Mouse (Mus musculus) forebrain, embryonic 11.5 days (tissue): ENCODE results near the gene Rab20. TPM values are rescaled to one million over a fixed set of nuclear protein-coding genes. Genes with fewer than 3 reads are reported as not detected.

Experiments
- ATAC-seq: fragments of 200-750 bp; cut with Nextera tagmentation; replicated peaks from 2 replicates; pipeline ENCODE4 v1.8.0; 2017; ENCODE audit warnings: moderate TSS enrichment; ENCODE audit not compliant: low FRiP score
- DNase-seq: peaks from one replicate; pipeline ENCODE4 v3.0.0-alpha.2; 2017; ENCODE audit warnings: low spot score
- H3K27ac ChIP-seq: fragments of 300-500 bp; sonication (generic); 2 replicates; pipeline ENCODE4 v1.5.1; 2014; ENCODE audit warnings: low read depth, low read length
- H3K27me3 ChIP-seq: fragments of 300-500 bp; sonication (generic); 2 replicates; pipeline ENCODE4 v1.6.1; 2014; ENCODE audit warnings: mild to moderate bottlenecking, low read length, mixed read lengths; ENCODE audit not compliant: control insufficient read depth, insufficient read depth
- H3K36me3 ChIP-seq: fragments of 300-500 bp; sonication (generic); 2 replicates; pipeline ENCODE4 v1.6.1; 2014; ENCODE audit warnings: mild to moderate bottlenecking, low read length, moderate library complexity, mixed read lengths; ENCODE audit not compliant: control insufficient read depth, insufficient read depth
- H3K4me1 ChIP-seq: fragments of 300-500 bp; sonication (generic); replicated peaks from 2 replicates; pipeline ENCODE4 v1.6.1; 2014; ENCODE audit warnings: low read length, mixed read lengths; ENCODE audit not compliant: control insufficient read depth, insufficient read depth
- H3K4me2 ChIP-seq: fragments of 300-500 bp; sonication (generic); 2 replicates; pipeline ENCODE4 v1.6.1; 2014; ENCODE audit warnings: low read depth, mild to moderate bottlenecking, low read length, moderate library complexity, mixed read lengths; ENCODE audit not compliant: severe bottlenecking
- H3K4me3 ChIP-seq: fragments of 300-500 bp; sonication (generic); 2 replicates; pipeline ENCODE4 v1.5.1; 2014; ENCODE audit warnings: low read depth, low read length
- H3K9ac ChIP-seq: fragments of 300-500 bp; sonication (generic); 2 replicates; pipeline ENCODE4 v1.6.1; 2014; ENCODE audit warnings: low read length
- H3K9me3 ChIP-seq: fragments of 300-500 bp; sonication (generic); 2 replicates; pipeline ENCODE4 v1.6.1; 2016; ENCODE audit warnings: low read length, mixed read lengths; ENCODE audit not compliant: control insufficient read depth
- WGBS: fragments of 180-500 bp; shearing (Covaris S2); extraction: QIAGEN DNeasy Blood & Tissue Kit; methylation state at CpG from one replicate; pipeline ENCODE4 v1.1.7; 2014; 5-methylcytosine and 5-hydroxymethylcytosine counted together
- polyA plus RNA-seq: library from polyadenylated mRNA; unstranded; fragments of >200 nt; fragmentation: Nextera tagmentation; extraction: Ambion mirVana; gene quantifications from 2 replicates; pipeline ENCODE4 v1.2.1, GENCODE M21; 2014

Rab20 gene
- polyA plus RNA-seq, 1 experiment from 2014 or later, result 0.53 TPM

GRCm38 (mm10) chr8:11419645-11420044, 58.9 kb downstream of the Rab20 start:
- DNase-seq, result peak; percentile 75
- no peaks in the 10 kb centered on the region; the same call in 1 of the 2 replicates for H3K36me3 ChIP-seq
- H3K4me2 ChIP-seq, result no peak overlapping the region
- no peaks in the 10 kb centered on the region for H3K4me1 ChIP-seq
- no peak overlapping the region for H3K9ac ChIP-seq
- H3K9me3 ChIP-seq, result no peaks in the 10 kb centered on the region
- no peak overlapping the region for H3K27ac ChIP-seq
- H3K27me3 ChIP-seq, result no peaks in the 10 kb centered on the region
- no peak overlapping the region for H3K4me3 ChIP-seq
- WGBS, result 9% methylated on average over 2 of the region's 2 CpGs
- 0 out of 2 replicates have a peak, but pooled peaks have one; percentile 27 for ATAC-seq

GRCm38 (mm10) chr8:11419232-11419631, 59.3 kb downstream of the Rab20 start:
- H3K4me3 ChIP-seq, result no peak overlapping the region
- peaks cover 4% of the 10 kb centered on the region; the same call in 1 of the 2 replicates for H3K4me1 ChIP-seq
- H3K27ac ChIP-seq, result no peak overlapping the region
- H3K36me3 ChIP-seq, result no peaks in the 10 kb centered on the region; the same call in 1 of the 2 replicates
- H3K4me2 ChIP-seq, result no peak overlapping the region
- no peaks in the 10 kb centered on the region for H3K27me3 ChIP-seq
- 53% methylated on average over 6 of the region's 6 CpGs for WGBS
- no peak for DNase-seq
- H3K9ac ChIP-seq, result no peak overlapping the region
- no peak for ATAC-seq
- no peaks in the 10 kb centered on the region for H3K9me3 ChIP-seq

GRCm38 (mm10) chr8:11417762-11418161, 60.7 kb downstream of the Rab20 start:
- H3K27me3 ChIP-seq, result no peaks in the 10 kb centered on the region
- DNase-seq, result no peak
- no peak overlapping the region for H3K4me3 ChIP-seq
- 82% methylated on average over 13 of the region's 13 CpGs for WGBS
- H3K9ac ChIP-seq, result no peak overlapping the region
- H3K4me1 ChIP-seq, result peaks cover 9% of the 10 kb centered on the region; the same call in 1 of the 2 replicates
- no peaks in the 10 kb centered on the region for H3K36me3 ChIP-seq
- no peak overlapping the region for H3K27ac ChIP-seq
- H3K9me3 ChIP-seq, result no peaks in the 10 kb centered on the region
- no peak overlapping the region for H3K4me2 ChIP-seq
- ATAC-seq, result no peak

GRCm38 (mm10) chr8:11415089-11415488, 63.4 kb downstream of the Rab20 start:
- Histone ChIP-seq H3K4me2 (no peak overlapping the region), H3K27me3 (no peaks in the 10 kb centered on the region), H3K36me3 (no peaks in the 10 kb centered on the region), H3K9ac (no peak overlapping the region), H3K4me1 (peaks cover 13% of the 10 kb centered on the region; the same call in 1 of the 2 replicates), H3K27ac (no peak overlapping the region), H3K4me3 (no peak overlapping the region), H3K9me3 (no peaks in the 10 kb centered on the region)
- ATAC-seq, result no peak
- no peak for DNase-seq
- 88% methylated on average over 10 of the region's 10 CpGs for WGBS

- Histone ChIP-seq H3K4me2 (no peak overlapping the region), H3K9ac (peak overlapping the region; percentile 21; the same call in 1 of the 2 replicates), H3K4me1 (peaks cover 13% of the 10 kb centered on the region; the same call in 1 of the 2 replicates), H3K27me3 (no peaks in the 10 kb centered on the region), H3K4me3 (no peak overlapping the region), H3K27ac (no peak overlapping the region), H3K36me3 (no peaks in the 10 kb centered on the region), H3K9me3 (no peaks in the 10 kb centered on the region)
- ATAC-seq (0 out of 2 replicates have a peak, but pooled peaks have one; percentile 27), DNase-seq (no peak)
- 37% methylated on average over 8 of the region's 8 CpGs for WGBS
Observed at GRCm38 (mm10) chr8:11414304-11414703, 64.2 kb downstream of the Rab20 start.

- H3K4me2 ChIP-seq, result no peak overlapping the region
- no peaks in the 10 kb centered on the region for H3K36me3 ChIP-seq
- 75% methylated on average over 5 of the region's 5 CpGs for WGBS
- DNase-seq (no peak), ATAC-seq (no peak)
- H3K9me3 ChIP-seq, result no peaks in the 10 kb centered on the region
- peaks cover 13% of the 10 kb centered on the region; the same call in 1 of the 2 replicates for H3K4me1 ChIP-seq
- H3K27ac ChIP-seq, result no peak overlapping the region
- no peak overlapping the region for H3K9ac ChIP-seq
- H3K4me3 ChIP-seq, result no peak overlapping the region
- H3K27me3 ChIP-seq, result no peaks in the 10 kb centered on the region
Observed at GRCm38 (mm10) chr8:11412450-11412849, 66.1 kb downstream of the Rab20 start.

- 69% methylated on average over 12 of the region's 12 CpGs for WGBS
- H3K36me3 ChIP-seq, result no peaks in the 10 kb centered on the region
- H3K4me2 ChIP-seq, result no peak overlapping the region
- peaks cover 13% of the 10 kb centered on the region; the same call in 1 of the 2 replicates for H3K4me1 ChIP-seq
- no peaks in the 10 kb centered on the region for H3K9me3 ChIP-seq
- H3K9ac ChIP-seq, result no peak overlapping the region
- H3K27ac ChIP-seq, result no peak overlapping the region
- DNase-seq, result no peak
- no peak for ATAC-seq
- H3K27me3 ChIP-seq, result no peaks in the 10 kb centered on the region
- H3K4me3 ChIP-seq, result no peak overlapping the region
Observed at GRCm38 (mm10) chr8:11411504-11412124, 66.9 kb downstream of the Rab20 start.

- no peaks in the 10 kb centered on the region for H3K4me1 ChIP-seq
- no peak overlapping the region for H3K4me2 ChIP-seq
- ATAC-seq (no peak), DNase-seq (peak; percentile 64)
- no peaks in the 10 kb centered on the region for H3K27me3 ChIP-seq
- no peaks in the 10 kb centered on the region for H3K36me3 ChIP-seq
- WGBS, result 67% methylated on average over 13 of the region's 13 CpGs
- no peaks in the 10 kb centered on the region for H3K9me3 ChIP-seq
- no peak overlapping the region for H3K27ac ChIP-seq
- no peak overlapping the region for H3K4me3 ChIP-seq
- no peak overlapping the region for H3K9ac ChIP-seq
Observed at GRCm38 (mm10) chr8:11405722-11406481, 72.6 kb downstream of the Rab20 start.
